Mouse (Mus musculus) neural tube, embryonic 12.5 days (tissue): Measurements from ENCODE around the gene Acot2. TPM values are rescaled to one million over a fixed set of nuclear protein-coding genes. Genes with fewer than 3 reads are reported as not detected.

ENCODE experiments used
- ATAC-seq: fragments of 200-750 bp; cut with Nextera tagmentation; 2 replicates; pipeline ENCODE4 v1.8.0; 2017; ENCODE audit warnings: low read depth, mild to moderate bottlenecking, moderate TSS enrichment, moderate library complexity; ENCODE audit not compliant: low FRiP score
- H3K27ac ChIP-seq: fragments of 300-500 bp; sonication (generic); 2 replicates; pipeline ENCODE4 v1.5.1; 2016
- H3K27me3 ChIP-seq: fragments of 300-500 bp; sonication (generic); replicated peaks from 2 replicates; pipeline ENCODE4 v1.6.1; 2016; ENCODE audit warnings: mild to moderate bottlenecking
- H3K36me3 ChIP-seq: fragments of 300-500 bp; sonication (generic); 2 replicates; pipeline ENCODE4 v1.6.1; 2016; ENCODE audit warnings: mild to moderate bottlenecking
- H3K4me1 ChIP-seq: fragments of 300-500 bp; sonication (generic); 2 replicates; pipeline ENCODE4 v1.6.1; 2016
- H3K4me2 ChIP-seq: fragments of 300-500 bp; sonication (generic); replicated peaks from 2 replicates; pipeline ENCODE4 v1.6.1; 2016; ENCODE audit warnings: mild to moderate bottlenecking
- H3K4me3 ChIP-seq: fragments of 300-500 bp; sonication (generic); 2 replicates; pipeline ENCODE4 v1.5.1; 2016
- H3K9ac ChIP-seq: fragments of 300-500 bp; sonication (generic); 2 replicates; pipeline ENCODE4 v1.6.1; 2016; ENCODE audit warnings: mild to moderate bottlenecking
- H3K9me3 ChIP-seq: fragments of 300-500 bp; sonication (generic); 2 replicates; pipeline ENCODE4 v1.6.1; 2016; ENCODE audit warnings: mild to moderate bottlenecking
- WGBS: fragments of 180-500 bp; shearing (Covaris S2); methylation state at CpG from one replicate; pipeline ENCODE4 v1.1.7; 2016; 5-methylcytosine and 5-hydroxymethylcytosine counted together
- polyA plus RNA-seq: library from polyadenylated mRNA; unstranded; fragments of >200 nt; fragmentation: Nextera tagmentation; extraction: Ambion mirVana; gene quantifications from 2 replicates; pipeline ENCODE4 v1.2.1, GENCODE M21; 2016

Gene Acot2
- polyA plus RNA-seq, 1 experiment from 2014 or later, result 14.4 TPM

DNA sequence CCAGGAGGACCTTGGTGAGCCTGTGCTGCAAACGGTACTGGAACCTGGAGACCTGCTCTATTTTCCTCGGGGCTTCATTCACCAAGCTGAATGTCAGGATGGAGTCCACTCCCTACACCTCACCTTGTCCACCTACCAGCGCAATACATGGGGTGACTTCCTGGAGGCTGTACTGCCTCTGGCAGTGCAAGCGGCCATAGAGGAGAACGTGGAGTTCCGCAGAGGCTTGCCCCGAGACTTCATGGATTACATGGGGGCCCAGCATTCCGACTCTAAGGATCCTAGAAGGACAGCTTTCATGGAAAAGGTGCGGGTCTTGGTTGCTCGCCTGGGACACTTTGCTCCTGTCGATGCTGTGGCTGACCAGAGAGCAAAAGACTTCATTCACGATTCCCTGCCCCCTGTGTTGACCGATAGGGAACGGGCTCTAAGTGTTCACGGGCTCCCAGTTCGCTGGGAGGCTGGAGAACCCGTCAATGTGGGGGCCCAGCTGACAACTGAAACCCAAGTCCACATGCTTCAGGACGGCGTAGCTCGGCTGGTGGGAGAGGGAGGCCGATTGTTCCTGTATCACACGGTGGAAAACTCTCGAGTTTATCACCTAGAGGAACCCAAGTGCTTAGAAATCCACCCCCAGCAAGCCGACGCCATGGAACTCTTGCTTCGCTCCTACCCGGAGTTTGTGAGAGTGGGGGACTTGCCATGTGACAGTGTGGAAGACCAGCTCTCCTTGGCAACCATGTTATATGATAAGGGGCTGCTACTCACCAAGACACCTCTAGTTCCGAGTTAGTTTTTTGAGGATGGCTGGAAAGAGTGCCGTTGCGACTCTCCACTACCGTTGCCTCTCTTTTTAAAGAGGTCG lies 35.7 kb upstream of the Acot2 start:
- Histone ChIP-seq H3K4me1 (peaks cover 24% of the 10 kb centered on the region), H3K27ac (no peak overlapping the region), H3K9ac (peak overlapping the region; percentile 86), H3K4me3 (peak overlapping the region; percentile 92), H3K9me3 (no peaks in the 10 kb centered on the region), H3K27me3 (no peaks in the 10 kb centered on the region), H3K36me3 (peaks cover 18% of the 10 kb centered on the region; the same call in 1 of the 2 replicates), H3K4me2 (peak overlapping the region; percentile 95)
- WGBS, result 70% methylated on average over 32 of the region's 32 CpGs
- ATAC-seq, result no peak

DNA sequence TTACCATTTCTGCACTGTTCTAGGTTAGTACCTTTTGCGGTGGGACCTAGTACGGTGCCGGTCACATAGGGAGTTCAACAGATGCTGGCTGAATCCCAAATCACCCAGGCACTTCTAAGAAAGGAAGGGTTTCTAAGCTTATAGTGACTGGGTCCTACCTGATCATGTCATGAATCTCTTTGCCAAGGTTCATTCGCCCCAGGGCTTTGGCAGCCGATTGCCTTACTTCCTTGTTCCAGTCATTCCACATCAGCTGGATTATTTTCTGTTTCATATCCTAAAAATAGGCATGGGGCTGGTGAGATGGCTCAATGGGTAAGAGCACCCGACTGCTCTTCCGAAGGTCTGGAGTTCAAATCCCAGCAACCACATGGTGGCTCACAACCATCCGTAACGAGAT lies 29.4 kb upstream of the Acot2 start:
- H3K36me3 ChIP-seq, result peaks cover 10% of the 10 kb centered on the region; the same call in 1 of the 2 replicates
- 93% methylated on average over 9 of the region's 9 CpGs for WGBS
- H3K27me3 ChIP-seq, result no peaks in the 10 kb centered on the region
- H3K9ac ChIP-seq, result no peak overlapping the region
- H3K4me1 ChIP-seq, result peaks cover 6% of the 10 kb centered on the region
- H3K9me3 ChIP-seq, result no peaks in the 10 kb centered on the region
- H3K27ac ChIP-seq, result no peak overlapping the region
- no peak for ATAC-seq
- H3K4me3 ChIP-seq, result no peak overlapping the region
- no peak overlapping the region for H3K4me2 ChIP-seq

DNA sequence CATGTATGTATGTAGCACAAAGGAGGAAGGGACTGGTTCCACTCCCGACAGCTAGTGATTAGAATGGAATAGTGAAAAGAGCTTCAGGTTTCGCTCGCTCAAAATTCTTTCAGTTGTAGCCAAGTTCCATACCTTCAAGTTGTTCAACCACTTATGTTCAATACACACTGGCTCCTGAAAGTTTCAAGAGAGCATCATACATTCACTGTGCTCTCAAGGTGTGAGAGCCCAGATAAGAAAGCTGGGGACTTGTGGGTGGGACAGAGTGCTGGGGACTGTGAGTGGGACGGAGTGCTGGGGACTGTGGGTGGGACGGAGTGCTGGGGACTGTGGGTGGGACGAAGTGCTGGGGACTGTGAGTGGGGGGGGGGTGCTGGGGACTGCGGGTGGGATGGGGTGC lies 22.4 kb upstream of the Acot2 start:
- no peaks in the 10 kb centered on the region for H3K27me3 ChIP-seq
- H3K27ac ChIP-seq, result no peak overlapping the region
- H3K4me2 ChIP-seq, result no peak overlapping the region
- H3K9ac ChIP-seq, result no peak overlapping the region
- WGBS, result 95% methylated on average over 6 of the region's 7 CpGs
- no peaks in the 10 kb centered on the region for H3K36me3 ChIP-seq
- no peak for ATAC-seq
- H3K4me3 ChIP-seq, result no peak overlapping the region
- H3K9me3 ChIP-seq, result no peaks in the 10 kb centered on the region
- no peaks in the 10 kb centered on the region for H3K4me1 ChIP-seq

DNA sequence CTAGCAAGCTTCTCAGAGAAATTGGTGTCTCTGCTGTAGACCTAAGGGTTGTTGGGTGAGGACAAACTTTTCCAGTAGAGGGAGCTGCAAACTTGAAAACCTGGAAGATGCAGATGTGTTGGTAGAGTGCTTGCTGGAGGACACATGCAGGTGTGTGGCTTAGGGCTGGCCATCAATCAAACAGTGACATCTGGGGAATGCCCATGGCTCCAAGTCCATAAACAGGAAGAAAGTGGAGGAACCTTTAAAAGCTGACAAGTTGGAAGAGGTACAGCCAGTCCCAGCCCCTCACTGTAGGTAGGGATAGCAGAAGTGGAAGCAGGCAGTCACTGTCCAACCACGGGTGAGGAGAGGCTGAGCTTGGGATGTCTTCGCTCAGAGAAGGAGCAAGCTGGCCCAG lies 15.5 kb upstream of the Acot2 start:
- peaks cover 4% of the 10 kb centered on the region; the same call in 1 of the 2 replicates for H3K9me3 ChIP-seq
- H3K27ac ChIP-seq, result no peak overlapping the region
- 68% methylated on average over 2 of the region's 2 CpGs for WGBS
- 0 out of 2 replicates have a peak overlapping the region, but pooled peaks have one; percentile 13 for H3K9ac ChIP-seq
- no peak overlapping the region for H3K4me2 ChIP-seq
- no peak for ATAC-seq
- no peaks in the 10 kb centered on the region for H3K4me1 ChIP-seq
- no peak overlapping the region for H3K4me3 ChIP-seq
- no peaks in the 10 kb centered on the region for H3K27me3 ChIP-seq
- no peaks in the 10 kb centered on the region for H3K36me3 ChIP-seq

DNA sequence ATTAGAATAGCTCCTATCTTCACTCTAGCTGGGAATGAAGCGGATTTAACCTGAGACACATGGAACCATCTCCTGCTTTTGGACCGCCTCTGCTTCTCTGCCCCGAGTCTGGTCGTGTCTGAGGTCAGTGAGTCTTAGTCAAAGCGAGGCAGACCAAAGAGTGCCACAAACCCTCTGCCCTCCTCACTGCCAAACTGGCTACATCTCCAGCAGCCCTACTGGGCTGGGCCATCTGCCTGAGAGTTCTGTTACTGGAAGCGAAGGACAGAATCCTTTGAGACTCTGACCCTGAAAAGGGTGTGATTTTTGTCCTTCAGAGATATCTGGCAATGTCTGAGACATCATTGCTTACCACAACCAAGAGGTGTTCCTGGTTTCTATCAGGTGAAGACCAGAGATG lies 8.8 kb upstream of the Acot2 start:
- WGBS, result 94% methylated on average over 6 of the region's 6 CpGs
- Histone ChIP-seq H3K4me2 (no peak overlapping the region), H3K27ac (no peak overlapping the region), H3K4me1 (no peaks in the 10 kb centered on the region), H3K4me3 (no peak overlapping the region), H3K27me3 (no peaks in the 10 kb centered on the region), H3K9ac (no peak overlapping the region), H3K36me3 (no peaks in the 10 kb centered on the region), H3K9me3 (peaks cover 4% of the 10 kb centered on the region; the same call in 1 of the 2 replicates)
- no peak for ATAC-seq

DNA sequence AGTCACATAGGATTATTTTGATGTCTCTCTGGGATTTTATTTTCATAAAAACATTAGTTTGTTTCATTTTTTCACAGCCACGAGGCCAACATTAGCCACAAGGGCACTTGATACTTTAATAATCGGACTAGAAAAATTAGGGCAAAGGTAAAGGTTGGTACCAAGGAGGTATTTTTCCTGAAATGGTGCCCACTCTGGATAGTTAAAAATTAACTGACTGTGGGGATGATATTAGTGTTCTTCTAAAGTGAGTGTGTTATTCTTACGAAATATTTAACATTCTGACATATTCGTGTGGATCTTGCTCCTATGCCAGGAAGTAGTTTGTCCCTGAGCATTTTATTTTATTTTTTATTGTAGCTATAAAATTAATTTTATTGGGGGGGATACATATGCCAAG lies 6.0 kb upstream of the Acot2 start:
- Histone ChIP-seq H3K9ac (no peak overlapping the region), H3K4me2 (no peak overlapping the region), H3K4me3 (no peak overlapping the region), H3K27ac (no peak overlapping the region), H3K9me3 (no peaks in the 10 kb centered on the region), H3K4me1 (no peaks in the 10 kb centered on the region), H3K36me3 (no peaks in the 10 kb centered on the region), H3K27me3 (no peaks in the 10 kb centered on the region)
- ATAC-seq, result no peak
- WGBS, result 92% methylated on average over 4 of the region's 4 CpGs

- H3K36me3 ChIP-seq, result no peaks in the 10 kb centered on the region
- no peak within 1 kb of the TSS for H3K4me2 ChIP-seq
- no peaks in the 10 kb centered on the region for H3K9me3 ChIP-seq
- H3K4me1 ChIP-seq, result peaks cover 4% of the 10 kb centered on the region; the same call in 1 of the 2 replicates
- no peak within 1 kb of the TSS for H3K9ac ChIP-seq
- 79% methylated on average over 4 of the region's 4 CpGs for WGBS
- H3K27ac ChIP-seq, result no peak within 1 kb of the TSS
- no peak within 1 kb of the TSS for H3K4me3 ChIP-seq
- ATAC-seq, result no peak
- H3K27me3 ChIP-seq, result no peaks in the 10 kb centered on the region
These were observed 2.9 kb upstream of the Acot2 start, which contains the start of gene Heatr4 for GRCm38 (mm10) chr12:83984752-83985151. TSS of gene Heatr4 (minus strand) at chr12:83984852.

GRCm38 (mm10) chr12:83987242-83987582 lies 449 bp upstream of the Acot2 start:
- Histone ChIP-seq H3K27ac (no peak overlapping the region), H3K27me3 (no peaks in the 10 kb centered on the region), H3K36me3 (no peaks in the 10 kb centered on the region), H3K4me1 (peaks cover 4% of the 10 kb centered on the region; the same call in 1 of the 2 replicates), H3K9ac (peak overlapping the region; percentile 74; the same call in 1 of the 2 replicates), H3K9me3 (no peaks in the 10 kb centered on the region), H3K4me2 (peak overlapping the region; percentile 64), H3K4me3 (peak overlapping the region; percentile 57)
- 39% methylated on average over 8 of the region's 8 CpGs for WGBS
- no peak for ATAC-seq

- H3K4me2 ChIP-seq, result peak overlapping the region; percentile 64
- peak overlapping the region; percentile 74; the same call in 1 of the 2 replicates for H3K9ac ChIP-seq
- H3K9me3 ChIP-seq, result no peaks in the 10 kb centered on the region
- no peak overlapping the region for H3K27ac ChIP-seq
- 76% methylated on average over 4 of the region's 4 CpGs for WGBS
- H3K27me3 ChIP-seq, result no peaks in the 10 kb centered on the region
- H3K4me1 ChIP-seq, result peaks cover 4% of the 10 kb centered on the region; the same call in 1 of the 2 replicates
- peaks cover 3% of the 10 kb centered on the region; the same call in 1 of the 2 replicates for H3K36me3 ChIP-seq
- ATAC-seq, result no peak
- peak overlapping the region; percentile 57 for H3K4me3 ChIP-seq
These were observed 822 bp downstream of the Acot2 start for GRCm38 (mm10) chr12:83988483-83988882.

GRCm38 (mm10) chr12:83989378-83989777 lies 1.7 kb downstream of the Acot2 start:
- no peaks in the 10 kb centered on the region for H3K27me3 ChIP-seq
- H3K4me1 ChIP-seq, result peaks cover 4% of the 10 kb centered on the region; the same call in 1 of the 2 replicates
- 96% methylated on average over 4 of the region's 4 CpGs for WGBS
- no peak overlapping the region for H3K4me3 ChIP-seq
- H3K9ac ChIP-seq, result no peak overlapping the region
- H3K36me3 ChIP-seq, result peaks cover 3% of the 10 kb centered on the region; the same call in 1 of the 2 replicates
- H3K4me2 ChIP-seq, result no peak overlapping the region
- no peak overlapping the region for H3K27ac ChIP-seq
- H3K9me3 ChIP-seq, result no peaks in the 10 kb centered on the region
- ATAC-seq, result no peak

- 76% methylated on average over 2 of the region's 2 CpGs for WGBS
- Histone ChIP-seq H3K4me2 (no peak overlapping the region), H3K9ac (no peak overlapping the region), H3K27me3 (no peaks in the 10 kb centered on the region), H3K4me1 (no peaks in the 10 kb centered on the region), H3K4me3 (no peak overlapping the region), H3K36me3 (peaks cover 3% of the 10 kb centered on the region; the same call in 1 of the 2 replicates), H3K27ac (no peak overlapping the region), H3K9me3 (0 out of 2 replicates have a peak, but pooled peaks cover 5% of the 10 kb centered on the region)
- ATAC-seq, result no peak
These were observed 9.6 kb downstream of the Acot2 start for GRCm38 (mm10) chr12:83997221-83997620.

DNA sequence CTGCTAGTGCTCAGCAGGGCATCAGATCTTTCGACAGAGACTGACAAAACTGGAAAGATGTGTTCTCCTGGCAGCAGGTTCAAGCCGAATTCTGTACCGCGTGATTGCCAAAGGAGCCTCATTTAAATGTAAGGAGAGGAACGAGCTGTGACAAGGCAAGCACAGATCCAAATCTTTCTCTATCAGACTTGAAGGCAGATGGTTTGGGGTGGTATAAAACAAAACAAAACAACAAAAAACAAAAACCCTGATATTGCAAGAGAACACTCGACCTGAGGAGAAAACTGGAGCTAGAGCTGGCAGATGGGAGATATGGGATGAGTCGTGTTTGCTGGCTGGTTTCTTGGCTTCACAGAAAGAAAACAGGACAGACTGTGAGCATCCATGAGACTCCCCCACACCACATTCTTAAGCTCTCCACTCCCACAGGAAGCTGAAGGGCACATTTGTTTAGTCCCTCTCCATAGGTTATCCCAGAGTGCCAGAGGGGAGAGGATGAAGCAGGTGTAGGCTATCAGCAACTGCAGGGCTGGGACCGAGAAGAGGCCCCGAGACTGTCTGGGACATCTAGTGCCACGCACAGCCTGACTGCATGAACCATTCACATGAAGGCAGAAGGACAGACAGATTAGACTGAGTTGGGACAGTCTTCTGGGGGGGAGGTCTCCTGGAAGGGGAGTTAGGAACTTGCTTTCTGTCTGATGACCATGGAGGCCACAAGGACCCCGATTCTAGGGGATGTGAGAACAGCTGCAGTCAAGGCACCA lies 10.9 kb downstream of the Acot2 start:
- Histone ChIP-seq H3K4me2 (no peak overlapping the region), H3K9me3 (0 out of 2 replicates have a peak, but pooled peaks cover 7% of the 10 kb centered on the region), H3K36me3 (no peaks in the 10 kb centered on the region), H3K4me1 (no peaks in the 10 kb centered on the region), H3K9ac (no peak overlapping the region), H3K27me3 (no peaks in the 10 kb centered on the region), H3K4me3 (no peak overlapping the region), H3K27ac (no peak overlapping the region)
- 66% methylated on average over 11 of the region's 11 CpGs for WGBS
- ATAC-seq, result no peak
